Comparison of ENCODE assay signal across 8 mouse cellular contexts in genomic region chr4:135986943-135987710, GRCm38 (mm10). TPM values are rescaled to one million over a fixed set of nuclear protein-coding genes. Genes with fewer than 3 reads are reported as not detected.
A peak's percentile ranks its signal among the peaks of the same experiment; 100 is the strongest.
DNase-seq lines count a peak whose midpoint lies in the region; ATAC-seq and TF ChIP-seq lines count a peak whose summit lies in the region.

TSS of gene Pithd1 (minus strand) at chr4:135987264.

- ATAC-seq in embryonic facial prominence, embryonic 15.5 days (ENCODE audit: insufficient number of reproducible peaks, low FRiP score, low TSS enrichment, low read depth) = peak; percentile 87
- ATAC-seq in kidney, embryonic 14.5 days (ENCODE audit: low FRiP score, low TSS enrichment) = peak; percentile 94
- ATAC-seq in limb, embryonic 15.5 days (ENCODE audit: insufficient number of reproducible peaks, low FRiP score, low TSS enrichment, low read depth) = peak; percentile 84

- H3K4me3 ChIP-seq in bone marrow, adult 2 months (replicated peaks; ENCODE audit: control insufficient read depth, low read depth, low read length) = peak within 1 kb of the TSS; percentile 84
- peak within 1 kb of the TSS; percentile 97 for H3K4me3 ChIP-seq in embryonic facial prominence, embryonic 15.5 days (replicated peaks)
- peak within 1 kb of the TSS; percentile 88 for H3K4me3 ChIP-seq in kidney, embryonic 14.5 days (ENCODE audit: low read length)
- H3K4me3 ChIP-seq in limb, embryonic 15.5 days = peak within 1 kb of the TSS; percentile 76

- H3K9me3 ChIP-seq in embryonic facial prominence, embryonic 15.5 days (replicated peaks) = no peaks in the 10 kb centered on the region
- no peaks in the 10 kb centered on the region for H3K9me3 ChIP-seq in kidney, embryonic 14.5 days (ENCODE audit: control insufficient read depth, low read length)
- no peaks in the 10 kb centered on the region for H3K9me3 ChIP-seq in limb, embryonic 15.5 days

- H3K27me3 ChIP-seq in embryonic facial prominence, embryonic 15.5 days = no peaks in the 10 kb centered on the region
- H3K27me3 ChIP-seq in kidney, embryonic 14.5 days (ENCODE audit: control insufficient read depth, insufficient read depth, low read length) = no peaks in the 10 kb centered on the region
- H3K27me3 ChIP-seq in limb, embryonic 15.5 days = no peaks in the 10 kb centered on the region

- H3K27ac ChIP-seq in bone marrow, adult 2 months (ENCODE audit: control insufficient read depth, insufficient read depth, low read depth, low read length, poor library complexity) = peak within 1 kb of the TSS; percentile 90
- peak within 1 kb of the TSS; percentile 90 for H3K27ac ChIP-seq in embryonic facial prominence, embryonic 15.5 days (replicated peaks)
- peak within 1 kb of the TSS; percentile 86 for H3K27ac ChIP-seq in kidney, embryonic 14.5 days (ENCODE audit: low read depth, low read length)
- peak within 1 kb of the TSS; percentile 91 for H3K27ac ChIP-seq in limb, embryonic 15.5 days

- peak within 1 kb of the TSS; percentile 71 for H3K4me2 ChIP-seq in embryonic facial prominence, embryonic 15.5 days (replicated peaks)
- peak within 1 kb of the TSS; percentile 77 for H3K4me2 ChIP-seq in kidney, embryonic 14.5 days (replicated peaks; ENCODE audit: low read depth, low read length)
- peak within 1 kb of the TSS; percentile 59 for H3K4me2 ChIP-seq in limb, embryonic 15.5 days

- no peak for TF ChIP-seq CTCF in bone marrow, adult 2 months (IDR thresholded peaks at IDR 0.05; ENCODE audit: control insufficient read depth, insufficient read depth, low read length)

- under 1% methylated on average over 79 of the region's 81 CpGs for WGBS in bone marrow, adult 2 months
- under 1% methylated on average over 80 of the region's 81 CpGs for WGBS in embryonic facial prominence, embryonic 15.5 days
- under 1% methylated on average over 65 of the region's 81 CpGs for WGBS in kidney, embryonic 14.5 days
- WGBS in limb, embryonic 15.5 days = under 1% methylated on average over 80 of the region's 81 CpGs

- H3K4me1 ChIP-seq in bone marrow, adult 2 months (ENCODE audit: control insufficient read depth, insufficient read depth, low read length) = no peaks in the 10 kb centered on the region; the same call in 1 of the 2 replicates
- peaks cover 18% of the 10 kb centered on the region for H3K4me1 ChIP-seq in embryonic facial prominence, embryonic 15.5 days
- peaks cover 9% of the 10 kb centered on the region for H3K4me1 ChIP-seq in kidney, embryonic 14.5 days (ENCODE audit: control insufficient read depth, insufficient read depth, low read length)
- H3K4me1 ChIP-seq in limb, embryonic 15.5 days = peaks cover 19% of the 10 kb centered on the region

- TF ChIP-seq POLR2A in bone marrow, adult 2 months (IDR thresholded peaks at IDR 0.05; ENCODE audit: borderline replicate concordance, control insufficient read depth, low read depth, low read length) = peak; percentile 98; the same call in 1 of the 2 replicates

- H3K36me3 ChIP-seq in embryonic facial prominence, embryonic 15.5 days = peaks cover 27% of the 10 kb centered on the region
- H3K36me3 ChIP-seq in kidney, embryonic 14.5 days (ENCODE audit: control insufficient read depth, insufficient read depth, low read length) = peaks cover 17% of the 10 kb centered on the region; the same call in 1 of the 2 replicates
- H3K36me3 ChIP-seq in limb, embryonic 15.5 days = peaks cover 29% of the 10 kb centered on the region

- H3K9ac ChIP-seq in embryonic facial prominence, embryonic 15.5 days = peak within 1 kb of the TSS; percentile 91
- peak within 1 kb of the TSS; percentile 96 for H3K9ac ChIP-seq in kidney, embryonic 14.5 days (ENCODE audit: low read depth, low read length)
- H3K9ac ChIP-seq in limb, embryonic 15.5 days = peak within 1 kb of the TSS; percentile 90

- peak; percentile 92 for DNase-seq in 416B (ENCODE audit: low read depth)
- DNase-seq in heart, adult 9 months (ENCODE audit: low spot score in 2 of 2) = peak; percentile 92 to 93
- peak; percentile 77 to 90 for DNase-seq in monocyte, adult 2 months (ENCODE audit: low read depth in 1 of 2, low spot score in 2 of 2)
- DNase-seq in spleen, postnatal 36 days (ENCODE audit: low spot score in 2 of 2) = peak; percentile 93

RNA-seq across cellular contexts. Expression of gene Pithd1, which starts in this region (rescaled TPM):
- polyA plus RNA-seq in bone marrow, adult 2 months (2011; ENCODE audit: insufficient read depth, insufficient read length, low replicate concordance, missing spikeins) = 48.2 and 49.8 TPM in 2 replicates
- 52.7 and 56.7 TPM in 2 replicates for polyA plus RNA-seq in embryonic facial prominence, embryonic 15.5 days (2015; fragmentation: Nextera tagmentation; extraction: Ambion mirVana)
- polyA plus RNA-seq in kidney, embryonic 14.5 days (2014; fragmentation: Nextera tagmentation; extraction: Ambion mirVana) = 49.0 and 62.1 TPM in 2 replicates
- polyA plus RNA-seq in limb, embryonic 15.5 days (2015; fragmentation: Nextera tagmentation; extraction: Ambion mirVana) = 51.3 and 54.5 TPM in 2 replicates

Comparison
In these comparisons a context has a peak if more than half of its experiments do, and no peak if none do; other contexts are left out.
1. Peak in every context shown above with its lines: DNase-seq, ATAC-seq, H3K4me3 ChIP-seq and H3K27ac ChIP-seq.